Mouse (Mus musculus): ENCODE measurements around the gene Mettl25.

DNA sequence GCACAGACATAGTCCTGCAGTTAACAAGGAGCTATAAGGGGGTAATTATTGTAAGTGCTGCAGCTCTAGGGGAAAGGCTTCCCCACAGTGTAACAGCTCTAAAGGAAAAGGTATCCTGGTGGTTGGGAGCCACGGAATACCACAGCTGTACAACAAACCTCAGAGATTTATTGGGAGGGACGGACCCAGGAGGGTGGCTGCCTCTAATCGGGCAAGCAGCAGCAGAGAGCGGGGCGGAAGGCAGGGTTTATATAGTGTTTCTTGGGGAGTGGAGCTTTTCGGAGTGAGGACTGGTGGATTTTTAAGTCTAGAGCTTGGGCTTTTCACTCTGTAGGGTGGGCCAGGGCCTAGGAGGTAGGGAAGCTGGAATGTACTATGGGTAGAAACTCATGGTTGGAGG, 40.0 kb downstream of the Mettl25 start:
- no peak for TF ChIP-seq POLR2A (IDR thresholded peaks at IDR 0.05; ENCODE audit: control insufficient read depth, extremely low read depth, insufficient read depth, low read length, poor library complexity)
- TF ChIP-seq CTCF (IDR thresholded peaks at IDR 0.05; ENCODE audit: borderline replicate concordance, control insufficient read depth, extremely low read depth, insufficient read depth, low read length, poor library complexity), result no peak
